Mouse (Mus musculus) intestine, embryonic 14.5 days (tissue): ENCODE results near the gene Myo1g. TPM values are rescaled to one million over a fixed set of nuclear protein-coding genes. Genes with fewer than 3 reads are reported as not detected.

ENCODE experiments used
- ATAC-seq: fragments of 200-750 bp; cut with Nextera tagmentation; replicated peaks from 2 replicates; pipeline ENCODE4 v1.8.0; 2017; ENCODE audit warnings: low read depth, moderate number of reproducible peaks, moderate TSS enrichment, moderate library complexity; ENCODE audit not compliant: low FRiP score, low TSS enrichment
- DNase-seq: peaks from one replicate; pipeline ENCODE4 v3.0.0-alpha.2; 2018; ENCODE audit warnings: low spot score
- H3K27ac ChIP-seq: fragments of 300-500 bp; sonication (generic); 2 replicates; pipeline ENCODE4 v1.5.1; 2014; ENCODE audit warnings: low read depth, mild to moderate bottlenecking, control low read depth
- H3K27me3 ChIP-seq: fragments of 300-500 bp; sonication (generic); replicated peaks from 2 replicates; pipeline ENCODE4 v1.6.1; 2014; ENCODE audit warnings: low read length, control low read depth; ENCODE audit not compliant: control insufficient read depth, insufficient read depth
- H3K36me3 ChIP-seq: fragments of 300-500 bp; sonication (generic); 2 replicates; pipeline ENCODE4 v1.6.1; 2014; ENCODE audit warnings: low read length, control low read depth; ENCODE audit not compliant: control insufficient read depth, insufficient read depth
- H3K4me1 ChIP-seq: fragments of 300-500 bp; sonication (generic); replicated peaks from 2 replicates; pipeline ENCODE4 v1.6.1; 2014; ENCODE audit warnings: low read length, control low read depth, mixed read lengths; ENCODE audit not compliant: control insufficient read depth, insufficient read depth
- H3K4me2 ChIP-seq: fragments of 300-500 bp; sonication (generic); 2 replicates; pipeline ENCODE4 v1.6.1; 2014; ENCODE audit warnings: low read length
- H3K4me3 ChIP-seq: fragments of 300-500 bp; sonication (generic); 2 replicates; pipeline ENCODE4 v1.5.1; 2014; ENCODE audit warnings: low read depth, low read length, control low read depth, mixed read lengths
- H3K9ac ChIP-seq: fragments of 300-500 bp; sonication (generic); 2 replicates; pipeline ENCODE4 v1.6.1; 2014; ENCODE audit warnings: mild to moderate bottlenecking, low read length
- H3K9me3 ChIP-seq: fragments of 300-500 bp; sonication (generic); 2 replicates; pipeline ENCODE4 v1.6.1; 2016; ENCODE audit warnings: low read length, control low read depth; ENCODE audit not compliant: control insufficient read depth
- WGBS: fragments of 180-500 bp; shearing (Covaris S2); extraction: QIAGEN DNeasy Blood & Tissue Kit; methylation state at CpG from one replicate; pipeline ENCODE4 v1.1.7; 2014; 5-methylcytosine and 5-hydroxymethylcytosine counted together
- polyA plus RNA-seq: library from polyadenylated mRNA; unstranded; fragments of >200 nt; fragmentation: Nextera tagmentation; extraction: Ambion mirVana; gene quantifications from 2 replicates; pipeline ENCODE4 v1.2.1, GENCODE M21; 2014

Gene Myo1g
- 1.3 TPM in 2 replicates for polyA plus RNA-seq

GRCm38 (mm10) chr11:6520507-6521173, at the start of gene Myo1g:
Gene Myo1g, minus strand, starts transcription at chr11:6520965.
- ATAC-seq (no peak), DNase-seq (no peak)
- no peak within 1 kb of the TSS for H3K4me2 ChIP-seq
- no peaks in the 10 kb centered on the region for H3K4me1 ChIP-seq
- no peak within 1 kb of the TSS for H3K9ac ChIP-seq
- peaks cover 20% of the 10 kb centered on the region for H3K36me3 ChIP-seq
- no peak within 1 kb of the TSS for H3K4me3 ChIP-seq
- 75% methylated on average over 7 of the region's 7 CpGs for WGBS
- no peaks in the 10 kb centered on the region for H3K27me3 ChIP-seq
- H3K27ac ChIP-seq = no peak within 1 kb of the TSS
- no peaks in the 10 kb centered on the region for H3K9me3 ChIP-seq

GRCm38 (mm10) chr11:6569410-6569777, 48.6 kb upstream of the Myo1g start:
- ATAC-seq = no peak
- no peak overlapping the region for H3K9ac ChIP-seq
- H3K27ac ChIP-seq = no peak overlapping the region
- peaks cover 33% of the 10 kb centered on the region for H3K36me3 ChIP-seq
- no peak overlapping the region for H3K4me3 ChIP-seq
- DNase-seq = no peak
- H3K27me3 ChIP-seq = no peaks in the 10 kb centered on the region
- H3K4me2 ChIP-seq = no peak overlapping the region
- H3K4me1 ChIP-seq = peaks cover 10% of the 10 kb centered on the region
- 61% methylated on average over 3 of the region's 3 CpGs for WGBS
- H3K9me3 ChIP-seq = no peaks in the 10 kb centered on the region

- no peaks in the 10 kb centered on the region for H3K27me3 ChIP-seq
- peaks cover 10% of the 10 kb centered on the region for H3K4me1 ChIP-seq
- H3K9me3 ChIP-seq = no peaks in the 10 kb centered on the region
- H3K4me3 ChIP-seq = no peak overlapping the region
- WGBS = 64% methylated on average over 11 of the region's 11 CpGs
- no peak for ATAC-seq
- no peak overlapping the region for H3K4me2 ChIP-seq
- peak overlapping the region; percentile 10; the same call in 1 of the 2 replicates for H3K27ac ChIP-seq
- DNase-seq = no peak
- 0 out of 2 replicates have a peak overlapping the region, but pooled peaks have one; percentile 14 for H3K9ac ChIP-seq
- peaks cover 31% of the 10 kb centered on the region for H3K36me3 ChIP-seq
Observed at GRCm38 (mm10) chr11:6568584-6569409, 48.0 kb upstream of the Myo1g start.

- ATAC-seq = no peak
Observed at GRCm38 (mm10) chr11:6567951-6568350, 47.2 kb upstream of the Myo1g start.

GRCm38 (mm10) chr11:6566496-6566895, 45.7 kb upstream of the Myo1g start:
- WGBS = 73% methylated on average over 4 of the region's 4 CpGs
- Histone ChIP-seq H3K4me1 (peaks cover 13% of the 10 kb centered on the region), H3K9me3 (no peaks in the 10 kb centered on the region), H3K9ac (no peak overlapping the region), H3K27ac (no peak overlapping the region), H3K4me3 (no peak overlapping the region), H3K36me3 (peaks cover 17% of the 10 kb centered on the region; the same call in 1 of the 2 replicates), H3K27me3 (no peaks in the 10 kb centered on the region), H3K4me2 (no peak overlapping the region)
- ATAC-seq (no peak), DNase-seq (no peak)

More at GRCm38 (mm10) chr11:6567951-6568350, 47.2 kb upstream of the Myo1g start:
- Histone ChIP-seq H3K4me2 (no peak overlapping the region), H3K9ac (no peak overlapping the region), H3K9me3 (no peaks in the 10 kb centered on the region), H3K4me1 (peaks cover 10% of the 10 kb centered on the region), H3K27ac (no peak overlapping the region), H3K4me3 (no peak overlapping the region), H3K36me3 (peaks cover 28% of the 10 kb centered on the region), H3K27me3 (no peaks in the 10 kb centered on the region)
- no peak for DNase-seq
- WGBS = 88% methylated on average over 8 of the region's 8 CpGs

- Histone ChIP-seq H3K4me1 (peaks cover 5% of the 10 kb centered on the region; the same call in 1 of the 2 replicates), H3K9ac (no peak overlapping the region), H3K4me2 (no peak overlapping the region), H3K27ac (no peak overlapping the region), H3K9me3 (no peaks in the 10 kb centered on the region), H3K4me3 (no peak overlapping the region), H3K36me3 (0 out of 2 replicates have a peak, but pooled peaks cover 6% of the 10 kb centered on the region), H3K27me3 (no peaks in the 10 kb centered on the region)
- DNase-seq (no peak), ATAC-seq (no peak)
- WGBS = 86% methylated on average over 4 of the region's 4 CpGs
Observed at GRCm38 (mm10) chr11:6563201-6563600, 42.4 kb upstream of the Myo1g start.

- Histone ChIP-seq H3K4me1 (peaks cover 5% of the 10 kb centered on the region; the same call in 1 of the 2 replicates), H3K9me3 (no peaks in the 10 kb centered on the region), H3K27me3 (no peaks in the 10 kb centered on the region), H3K9ac (no peak overlapping the region), H3K36me3 (0 out of 2 replicates have a peak, but pooled peaks cover 6% of the 10 kb centered on the region), H3K4me3 (no peak overlapping the region), H3K27ac (no peak overlapping the region), H3K4me2 (no peak overlapping the region)
- ATAC-seq = no peak
- 67% methylated on average over 6 of the region's 6 CpGs for WGBS
- no peak for DNase-seq
Observed at GRCm38 (mm10) chr11:6562359-6562758, 41.6 kb upstream of the Myo1g start.

GRCm38 (mm10) chr11:6561474-6561873, 40.7 kb upstream of the Myo1g start:
- no peaks in the 10 kb centered on the region for H3K9me3 ChIP-seq
- peaks cover 5% of the 10 kb centered on the region; the same call in 1 of the 2 replicates for H3K4me1 ChIP-seq
- 0 out of 2 replicates have a peak overlapping the region, but pooled peaks have one; percentile 13 for H3K4me2 ChIP-seq
- no peaks in the 10 kb centered on the region for H3K27me3 ChIP-seq
- H3K27ac ChIP-seq = peak overlapping the region; percentile 43; the same call in 1 of the 2 replicates
- 0 out of 2 replicates have a peak, but pooled peaks cover 6% of the 10 kb centered on the region for H3K36me3 ChIP-seq
- ATAC-seq (no peak), DNase-seq (no peak)
- no peak overlapping the region for H3K4me3 ChIP-seq
- H3K9ac ChIP-seq = no peak overlapping the region
- 88% methylated on average over 4 of the region's 4 CpGs for WGBS
